8 mouse cellular contexts compared by ENCODE assay signal in genomic region chr3:89959435-89959834, GRCm38 (mm10). TPM values are rescaled to one million over a fixed set of nuclear protein-coding genes. Genes with fewer than 3 reads are reported as not detected.
DNase-seq lines count a peak whose midpoint lies in the region; ATAC-seq lines count a peak whose summit lies in the region.

No protein-coding gene starts in this region.

- peak overlapping the region; percentile 93; the same call in 1 of the 2 replicates for H3K9ac ChIP-seq in neural tube, embryonic 15.5 days (replicated peaks)

- H3K27ac ChIP-seq in neural tube, embryonic 15.5 days (replicated peaks), result 0 out of 2 replicates have a peak overlapping the region, but pooled peaks have one; percentile 6

- WGBS in neural tube, embryonic 15.5 days, result 71% methylated on average over 4 of the region's 4 CpGs

- H3K27me3 ChIP-seq in neural tube, embryonic 15.5 days (replicated peaks), result no peaks in the 10 kb centered on the region

- peak overlapping the region; percentile 88 for H3K4me3 ChIP-seq in neural tube, embryonic 15.5 days (replicated peaks)

- peaks cover 54% of the 10 kb centered on the region for H3K4me1 ChIP-seq in neural tube, embryonic 15.5 days

- intact Hi-C loops in heart, postnatal 10 days (cut with DNase I), result loop anchor here (10.0 kb wide), 1 partner anchor 175 kb away; no protein-coding TSS in a partner anchor

- peaks cover 38% of the 10 kb centered on the region for H3K36me3 ChIP-seq in neural tube, embryonic 15.5 days

- peak; percentile 43 for ATAC-seq in neural tube, embryonic 15.5 days (ENCODE audit: low FRiP score)
- no peak for ATAC-seq in erythroid progenitor cell, adult 5-6 weeks (replicated peaks; ENCODE audit: low FRiP score, poor library complexity, severe bottlenecking)

- peak; percentile 21 to 31 for DNase-seq in heart, postnatal 10 days
- no peak for DNase-seq in heart, postnatal 4 days
- DNase-seq in cerebellum, adult 18-20 months, result peak; percentile 53 to 67
- DNase-seq in induced T-regulatory cell, adult 2 months (ENCODE audit: low read depth), result peak; percentile 40
- DNase-seq in embryo, embryonic 11 days, result no peak
- DNase-seq in spleen, adult 12 weeks (ENCODE audit: low spot score), result no peak

- H3K4me2 ChIP-seq in neural tube, embryonic 15.5 days, result peak overlapping the region; percentile 97

- H3K9me3 ChIP-seq in neural tube, embryonic 15.5 days (replicated peaks), result no peaks in the 10 kb centered on the region

RNA-seq across cellular contexts. Expression of gene Atp8b2, which starts 3.9 kb away (rescaled TPM):
- total RNA-seq in heart, postnatal 10 days (2021), result 10 to 100 TPM; 56.2 to 58.1 TPM
- 10 to 100 TPM; 51.4 to 59.6 TPM for total RNA-seq in heart, postnatal 4 days (2021)
- 11.9 and 12.9 TPM in 2 replicates for polyA plus RNA-seq in neural tube, embryonic 15.5 days (2015; fragmentation: Nextera tagmentation; extraction: Ambion mirVana)
- total RNA-seq in erythroid progenitor cell, adult 5-6 weeks (2015; ENCODE audit: low replicate concordance), result 1.8 TPM in 1 of 2 replicates, not detected in the other
- total RNA-seq in erythroid progenitor cell, adult 5-6 weeks (2017; ENCODE audit: low replicate concordance), result 1.2 and 2.1 TPM in 2 replicates

RNA-seq across cellular contexts. Expression of gene Hax1, which starts 39.1 kb away (rescaled TPM):
- total RNA-seq in heart, postnatal 10 days (2021), result 10 to 100 TPM; 43.6 to 44.1 TPM
- 10 to 100 TPM; 39.0 to 44.5 TPM for total RNA-seq in heart, postnatal 4 days (2021)
- polyA plus RNA-seq in neural tube, embryonic 15.5 days (2015; fragmentation: Nextera tagmentation; extraction: Ambion mirVana), result 105 and 114 TPM in 2 replicates
- total RNA-seq in erythroid progenitor cell, adult 5-6 weeks (2015; ENCODE audit: low replicate concordance), result 55.5 and 71.3 TPM in 2 replicates
- 41.2 and 68.0 TPM in 2 replicates for total RNA-seq in erythroid progenitor cell, adult 5-6 weeks (2017; ENCODE audit: low replicate concordance)

RNA-seq across cellular contexts. Expression of gene Il6ra, which starts 46.4 kb away (rescaled TPM):
- total RNA-seq in heart, postnatal 10 days (2021), result 1 to 10 TPM; 3.9 to 4.0 TPM
- total RNA-seq in heart, postnatal 4 days (2021), result 1 to 10 TPM; 1.5 to 2.0 TPM
- 1.2 and 1.5 TPM in 2 replicates for polyA plus RNA-seq in neural tube, embryonic 15.5 days (2015; fragmentation: Nextera tagmentation; extraction: Ambion mirVana)
- 5.8 and 10.5 TPM in 2 replicates for total RNA-seq in erythroid progenitor cell, adult 5-6 weeks (2015; ENCODE audit: low replicate concordance)
- total RNA-seq in erythroid progenitor cell, adult 5-6 weeks (2017; ENCODE audit: low replicate concordance), result 0.90 and 2.3 TPM in 2 replicates

Comparison
In these comparisons a context has a peak if more than half of its experiments do, and no peak if none do; other contexts are left out.
1. DNase-seq: peak in heart, postnatal 10 days (2 of 2), cerebellum, adult 18-20 months (2 of 2) and induced T-regulatory cell, adult 2 months (single experiment); none in heart, postnatal 4 days (single experiment), embryo, embryonic 11 days (single experiment) and spleen, adult 12 weeks (single experiment).
2. RNA of gene Atp8b2, which starts 3.9 kb away (total RNA-seq): 51.4 to 59.6 TPM in heart, postnatal 4 days and 56.2 to 58.1 TPM in heart, postnatal 10 days; 1.2 to 2.1 TPM in erythroid progenitor cell, adult 5-6 weeks; every median in the first group is over 10 times any median in the second.